Mouse (Mus musculus): ENCODE data around the gene Plod2. TPM values are rescaled to one million over a fixed set of nuclear protein-coding genes. Genes with fewer than 3 reads are reported as not detected.

The Plod2 gene
- polyA plus RNA-seq, 1 experiment from 2014 or later, result 13.5 TPM

Other genes with a start within 250 kb of the Plod2 start
- not detected in 2 replicates for gene 1700057G04Rik, start 232.8 kb upstream of the Plod2 start, polyA plus RNA-seq (2015; fragmentation: Nextera tagmentation; extraction: Ambion mirVana)
- 2.9 and 3.0 TPM in 2 replicates for gene Plscr4, start 84.8 kb upstream of the Plod2 start, polyA plus RNA-seq (2015; fragmentation: Nextera tagmentation; extraction: Ambion mirVana)

Data from neural tube, embryonic 15.5 days (tissue).